Mouse (Mus musculus): ENCODE data around the gene Mrpl49. TPM values are rescaled to one million over a fixed set of nuclear protein-coding genes. Genes with fewer than 3 reads are reported as not detected.

The Mrpl49 gene
- total RNA-seq, 2 experiments from 2014 or later, result 40.9 to 41.3 TPM

- Histone ChIP-seq H3K27ac (no peak overlapping the region), H3K4me3 (no peak overlapping the region)
- no peak for TF ChIP-seq CTCF (IDR thresholded peaks at IDR 0.05)
- DNase-seq (ENCODE audit: extremely low spot score in 1 of 2, low spot score in 2 of 2), result no peak
- intact Hi-C loops (cut with DNase I), result no loop called here
Measured at GRCm38 (mm10) chr19:6007013-6007412, 50.6 kb downstream of the Mrpl49 start.

- TF ChIP-seq CTCF (IDR thresholded peaks at IDR 0.05), result no peak
- intact Hi-C loops (cut with DNase I), result no loop called here
- no peak overlapping the region for H3K27ac ChIP-seq
- H3K4me3 ChIP-seq, result no peak overlapping the region
- DNase-seq (ENCODE audit: extremely low spot score in 1 of 2, low spot score in 2 of 2), result no peak
Measured at GRCm38 (mm10) chr19:6005541-6005940, 52.0 kb downstream of the Mrpl49 start.

Small RNAs within 50 kb of the gene (microRNA-seq; reads per million reads assigned to microRNA genes)
- 2.2 to 2.7 reads per million in 2 experiments for gene Mir6988

Other genes starting within 250 kb of the Mrpl49 start
- 10 to 100 TPM; 10.1 to 13.4 TPM for gene Frmd8, start 182.5 kb downstream of the Mrpl49 start, total RNA-seq (2021)
- gene Slc25a45, start 180.0 kb downstream of the Mrpl49 start, total RNA-seq (2021), result 1 to 10 TPM; 2.5 to 2.7 TPM
- 1 to 10 TPM; 4.3 to 4.7 TPM for gene Tigd3, start 163.6 kb downstream of the Mrpl49 start, total RNA-seq (2021)
- 100 to 1,000 TPM in 1 of 2 experiments, 10 to 100 TPM in 1; 94.8 to 100 TPM for gene Dpf2, start 144.8 kb downstream of the Mrpl49 start, total RNA-seq (2021)
- gene Cdc42ep2, start 133.0 kb downstream of the Mrpl49 start, total RNA-seq (2021), result 1 to 10 TPM; 4.7 to 4.9 TPM
- gene Pola2, start 93.6 kb downstream of the Mrpl49 start, total RNA-seq (2021), result 1 to 10 TPM; 5.0 to 6.4 TPM
- gene Slc22a20, start 71.6 kb downstream of the Mrpl49 start, total RNA-seq (2021), result not detected
- gene Capn1, start 41.9 kb downstream of the Mrpl49 start, total RNA-seq (2021), result 10 to 100 TPM; 20.8 to 23.1 TPM
- 10 to 100 TPM; 45.7 to 45.8 TPM for gene Syvn1, start 11.2 kb downstream of the Mrpl49 start, total RNA-seq (2021)
- 100 to 1,000 TPM; 663 to 678 TPM for gene Fau, start 59 bp upstream of the Mrpl49 start, total RNA-seq (2021)
- 10 to 100 TPM; 33.9 to 39.1 TPM for gene Znhit2, start 3.4 kb upstream of the Mrpl49 start, total RNA-seq (2021)
- 10 to 100 TPM; 26.9 to 30.4 TPM for gene Tm7sf2, start 10.6 kb upstream of the Mrpl49 start, total RNA-seq (2021)
- gene Vps51, start 19.4 kb upstream of the Mrpl49 start, total RNA-seq (2021), result 100 to 1,000 TPM in 1 of 2 experiments, 10 to 100 TPM in 1; 85.3 to 101 TPM
- not detected for gene Tmem262, start 22.2 kb upstream of the Mrpl49 start, total RNA-seq (2021)
- gene Gm28374, start 24.5 kb upstream of the Mrpl49 start, total RNA-seq (2021), result under 1 TPM in 1 of 2 experiments, not detected in 1; 0.54 TPM
- 10 to 100 TPM; 41.8 to 45.8 TPM for gene Zfpl1, start 27.2 kb upstream of the Mrpl49 start, total RNA-seq (2021)
- gene Cdca5, start 27.2 kb upstream of the Mrpl49 start, total RNA-seq (2021), result not detected
- not detected for gene AC131692.1, start 36.6 kb upstream of the Mrpl49 start, total RNA-seq (2021)
- gene Naaladl1, start 48.0 kb upstream of the Mrpl49 start, total RNA-seq (2021), result not detected
- 10 to 100 TPM; 19.3 to 22.4 TPM for gene Sac3d1, start 60.9 kb upstream of the Mrpl49 start, total RNA-seq (2021)
- 10 to 100 TPM; 41.9 to 43.1 TPM for gene Snx15, start 70.5 kb upstream of the Mrpl49 start, total RNA-seq (2021)
- under 1 TPM; 0.26 to 0.84 TPM for gene Batf2, start 83.2 kb upstream of the Mrpl49 start, total RNA-seq (2021)
- 10 to 100 TPM; 74.2 to 82.3 TPM for gene Arl2, start 83.8 kb upstream of the Mrpl49 start, total RNA-seq (2021)
- not detected for gene Majin, start 126.6 kb upstream of the Mrpl49 start, total RNA-seq (2021)
- gene Gpha2, start 168.6 kb upstream of the Mrpl49 start, total RNA-seq (2021), result not detected
- gene Ppp2r5b, start 178.1 kb upstream of the Mrpl49 start, total RNA-seq (2021), result 100 to 1,000 TPM; 149 to 158 TPM
- gene Atg2a, start 183.9 kb upstream of the Mrpl49 start, total RNA-seq (2021), result 10 to 100 TPM; 37.4 to 40.1 TPM
- 10 to 100 TPM; 36.4 to 43.5 TPM for gene Ehd1, start 218.9 kb upstream of the Mrpl49 start, total RNA-seq (2021)
- gene Cdc42bpg, start 248.7 kb upstream of the Mrpl49 start, total RNA-seq (2021), result 1 to 10 TPM; 3.4 to 4.1 TPM

Data from left cerebral cortex, adult 2 months (tissue).